Mouse (Mus musculus) midbrain, embryonic 11.5 days (tissue): Measurements from ENCODE around the gene Myh9. TPM values are rescaled to one million over a fixed set of nuclear protein-coding genes. Genes with fewer than 3 reads are reported as not detected.
A peak's percentile ranks its signal among the peaks of the same experiment; 100 is the strongest.

ENCODE experiments used
- ATAC-seq: fragments of 200-750 bp; cut with Nextera tagmentation; 2 replicates; pipeline ENCODE4 v1.8.0; 2017; ENCODE audit warnings: moderate TSS enrichment, moderate library complexity; ENCODE audit not compliant: low FRiP score
- DNase-seq: peaks from one replicate; pipeline ENCODE4 v3.0.0; 2015; ENCODE audit warnings: low spot score; ENCODE audit errors: missing footprints
- H3K27ac ChIP-seq: fragments of 300-500 bp; sonication (generic); 2 replicates; pipeline ENCODE4 v1.5.1; 2014; ENCODE audit warnings: low read depth, low read length
- H3K27me3 ChIP-seq: fragments of 300-500 bp; sonication (generic); 2 replicates; pipeline ENCODE4 v1.6.1; 2014; ENCODE audit warnings: mild to moderate bottlenecking, low read length, moderate library complexity, mixed read lengths; ENCODE audit not compliant: control insufficient read depth, insufficient read depth
- H3K36me3 ChIP-seq: fragments of 300-500 bp; sonication (generic); 2 replicates; pipeline ENCODE4 v1.6.1; 2014; ENCODE audit warnings: mild to moderate bottlenecking, low read length, moderate library complexity, mixed read lengths; ENCODE audit not compliant: control insufficient read depth, insufficient read depth
- H3K4me1 ChIP-seq: fragments of 300-500 bp; sonication (generic); 2 replicates; pipeline ENCODE4 v1.6.1; 2014; ENCODE audit warnings: low read length; ENCODE audit not compliant: control insufficient read depth, insufficient read depth
- H3K4me2 ChIP-seq: fragments of 300-500 bp; sonication (generic); 2 replicates; pipeline ENCODE4 v1.6.1; 2014; ENCODE audit warnings: mild to moderate bottlenecking, moderate library complexity
- H3K4me3 ChIP-seq: fragments of 300-500 bp; sonication (generic); 2 replicates; pipeline ENCODE4 v1.5.1; 2014; ENCODE audit warnings: low read depth, low read length
- H3K9ac ChIP-seq: fragments of 300-500 bp; sonication (generic); 2 replicates; pipeline ENCODE4 v1.6.1; 2014; ENCODE audit warnings: low read length
- H3K9me3 ChIP-seq: fragments of 300-500 bp; sonication (generic); 2 replicates; pipeline ENCODE4 v1.6.1; 2016; ENCODE audit warnings: low read length; ENCODE audit not compliant: control insufficient read depth
- WGBS: fragments of 180-500 bp; shearing (Covaris S2); extraction: QIAGEN DNeasy Blood & Tissue Kit; methylation state at CpG from one replicate; pipeline ENCODE4 v1.1.7; 2014; 5-methylcytosine and 5-hydroxymethylcytosine counted together
- polyA plus RNA-seq: library from polyadenylated mRNA; unstranded; fragments of >200 nt; fragmentation: Nextera tagmentation; extraction: Ambion mirVana; gene quantifications from 2 replicates; pipeline ENCODE4 v1.2.1, GENCODE M21; 2014

Gene Myh9
- polyA plus RNA-seq, 1 experiment from 2014 or later = 19.6 TPM

- Histone ChIP-seq H3K4me2 (no peak overlapping the region), H3K9me3 (no peaks in the 10 kb centered on the region), H3K27me3 (no peaks in the 10 kb centered on the region), H3K9ac (no peak overlapping the region), H3K36me3 (no peaks in the 10 kb centered on the region), H3K4me3 (no peak overlapping the region), H3K4me1 (no peaks in the 10 kb centered on the region), H3K27ac (no peak overlapping the region)
- no peak for ATAC-seq
- DNase-seq = no peak
- WGBS = 85% methylated on average over 4 of the region's 4 CpGs
Measured at GRCm38 (mm10) chr15:77802992-77803391, 39.0 kb downstream of the Myh9 start.

GRCm38 (mm10) chr15:77801188-77801587, 40.8 kb downstream of the Myh9 start:
- Histone ChIP-seq H3K9ac (no peak overlapping the region), H3K9me3 (no peaks in the 10 kb centered on the region), H3K27ac (no peak overlapping the region), H3K36me3 (no peaks in the 10 kb centered on the region), H3K4me2 (no peak overlapping the region), H3K4me3 (no peak overlapping the region), H3K27me3 (no peaks in the 10 kb centered on the region), H3K4me1 (no peaks in the 10 kb centered on the region)
- DNase-seq = no peak
- ATAC-seq = no peak
- WGBS = 79% methylated on average over 4 of the region's 4 CpGs

- H3K9me3 ChIP-seq = no peaks in the 10 kb centered on the region
- H3K36me3 ChIP-seq = no peaks in the 10 kb centered on the region
- H3K9ac ChIP-seq = no peak overlapping the region
- ATAC-seq (no peak), DNase-seq (no peak)
- no peaks in the 10 kb centered on the region for H3K4me1 ChIP-seq
- H3K27me3 ChIP-seq = no peaks in the 10 kb centered on the region
- H3K4me2 ChIP-seq = no peak overlapping the region
- no peak overlapping the region for H3K27ac ChIP-seq
- H3K4me3 ChIP-seq = no peak overlapping the region
Measured at GRCm38 (mm10) chr15:77800511-77800910, 41.5 kb downstream of the Myh9 start.

- Histone ChIP-seq H3K9me3 (no peaks in the 10 kb centered on the region), H3K27me3 (no peaks in the 10 kb centered on the region), H3K4me3 (no peak overlapping the region), H3K4me2 (no peak overlapping the region), H3K9ac (no peak overlapping the region), H3K4me1 (no peaks in the 10 kb centered on the region), H3K36me3 (no peaks in the 10 kb centered on the region), H3K27ac (no peak overlapping the region)
- ATAC-seq = no peak
- DNase-seq = no peak
- WGBS = 86% methylated on average over 8 of the region's 8 CpGs
Measured at GRCm38 (mm10) chr15:77799491-77800474, 42.2 kb downstream of the Myh9 start.

GRCm38 (mm10) chr15:77798664-77799490, 43.1 kb downstream of the Myh9 start:
- no peak overlapping the region for H3K4me3 ChIP-seq
- no peaks in the 10 kb centered on the region for H3K27me3 ChIP-seq
- H3K4me2 ChIP-seq = no peak overlapping the region
- no peaks in the 10 kb centered on the region for H3K36me3 ChIP-seq
- peak overlapping the region; percentile 48 for H3K27ac ChIP-seq
- WGBS = 29% methylated on average over 14 of the region's 14 CpGs
- DNase-seq = no peak
- no peak for ATAC-seq
- H3K4me1 ChIP-seq = no peaks in the 10 kb centered on the region
- peak overlapping the region; percentile 24; the same call in 1 of the 2 replicates for H3K9ac ChIP-seq
- H3K9me3 ChIP-seq = no peaks in the 10 kb centered on the region

- ATAC-seq (no peak), DNase-seq (no peak)
- Histone ChIP-seq H3K27ac (no peak overlapping the region), H3K9me3 (no peaks in the 10 kb centered on the region), H3K4me3 (no peak overlapping the region), H3K4me2 (no peak overlapping the region), H3K36me3 (no peaks in the 10 kb centered on the region), H3K4me1 (no peaks in the 10 kb centered on the region), H3K27me3 (no peaks in the 10 kb centered on the region), H3K9ac (no peak overlapping the region)
- WGBS = 91% methylated on average over 14 of the region's 14 CpGs
Measured at GRCm38 (mm10) chr15:77797609-77798411, 44.2 kb downstream of the Myh9 start.

- no peak for DNase-seq
- no peak overlapping the region for H3K9ac ChIP-seq
Measured at GRCm38 (mm10) chr15:77796409-77797035, 45.5 kb downstream of the Myh9 start.

GRCm38 (mm10) chr15:77794908-77795356, 47.0 kb downstream of the Myh9 start:
- DNase-seq (no peak), ATAC-seq (no peak)
- WGBS = 94% methylated on average over 13 of the region's 13 CpGs
- Histone ChIP-seq H3K9me3 (no peaks in the 10 kb centered on the region), H3K27me3 (no peaks in the 10 kb centered on the region), H3K36me3 (no peaks in the 10 kb centered on the region; the same call in 1 of the 2 replicates), H3K4me1 (no peaks in the 10 kb centered on the region), H3K4me3 (no peak overlapping the region), H3K27ac (no peak overlapping the region), H3K4me2 (no peak overlapping the region), H3K9ac (no peak overlapping the region)

More at GRCm38 (mm10) chr15:77796409-77797035, 45.5 kb downstream of the Myh9 start:
- H3K36me3 ChIP-seq = no peaks in the 10 kb centered on the region
- no peak overlapping the region for H3K27ac ChIP-seq
- no peaks in the 10 kb centered on the region for H3K9me3 ChIP-seq
- 95% methylated on average over 26 of the region's 26 CpGs for WGBS
- H3K4me2 ChIP-seq = no peak overlapping the region
- ATAC-seq = no peak
- H3K27me3 ChIP-seq = no peaks in the 10 kb centered on the region
- H3K4me1 ChIP-seq = no peaks in the 10 kb centered on the region
- no peak overlapping the region for H3K4me3 ChIP-seq
